Mouse (Mus musculus) G1E (cell line): ENCODE data around the gene Clec16a. TPM values are rescaled to one million over a fixed set of nuclear protein-coding genes. Genes with fewer than 3 reads are reported as not detected.

Experiments used
- ATAC-seq: 2 replicates; pipeline ENCODE4 v1.8.0; 2016; ENCODE audit warnings: mild to moderate bottlenecking; ENCODE audit not compliant: insufficient number of reproducible peaks, poor library complexity, low FRiP score, severe bottlenecking; ENCODE audit errors: extremely low read depth
- DNase-seq: peaks from one replicate; pipeline ENCODE4 v3.0.0; 2012; ENCODE audit warnings: low spot score
- H3K27me3 ChIP-seq: 2 replicates; pipeline ENCODE4 v1.6.1; 2012; ENCODE audit warnings: mild to moderate bottlenecking, low read length, inconsistent platforms; ENCODE audit not compliant: insufficient read depth
- H3K36me3 ChIP-seq: replicated peaks from 2 replicates; pipeline ENCODE3; 2012; ENCODE audit warnings: mild to moderate bottlenecking, inconsistent platforms
- H3K4me1 ChIP-seq: 2 replicates; pipeline ENCODE4 v1.6.1; 2012; ENCODE audit warnings: low read depth, low read length, inconsistent platforms, mixed read lengths; ENCODE audit not compliant: insufficient read depth
- H3K4me3 ChIP-seq: 2 replicates; pipeline ENCODE4 v1.5.1; 2012; ENCODE audit warnings: low read depth, mild to moderate bottlenecking, inconsistent platforms, low read length, moderate library complexity, mixed read lengths
- H3K9me3 ChIP-seq: replicated peaks from 2 replicates; pipeline ENCODE4 v1.6.1; 2012; ENCODE audit warnings: inconsistent platforms
- CTCF ChIP-seq: IDR thresholded peaks from 2 replicates; pipeline ENCODE4 v1.5.1; 2012; ENCODE audit warnings: low read depth, low read length, inconsistent platforms, mixed read lengths
- GATA1 ChIP-seq: IDR thresholded peaks from 2 replicates; pipeline ENCODE4 v1.6.1; 2012; ENCODE audit warnings: borderline replicate concordance, low read length, inconsistent platforms, mixed read lengths
- GATA2 ChIP-seq: IDR thresholded peaks from 2 replicates; pipeline ENCODE4 v1.6.1; 2012; ENCODE audit warnings: low read depth, low read length, inconsistent platforms, borderline replicate concordance
- POLR2AphosphoS5 ChIP-seq: IDR thresholded peaks from 2 replicates; pipeline ENCODE4 v1.6.1; 2012; ENCODE audit warnings: low read depth, low read length, inconsistent platforms; ENCODE audit not compliant: insufficient replicate concordance
- TAL1 ChIP-seq: conservative IDR thresholded peaks from 2 replicates; pipeline ENCODE4 v1.6.1; 2012; ENCODE audit warnings: low read depth, low read length, inconsistent platforms, mixed read lengths
- polyA plus RNA-seq: library from polyadenylated mRNA; stranded (reverse); fragments of >175 nt; gene quantifications from 2 replicates; pipeline ENCODE4 v1.2.3, GENCODE M21; 2012
- total RNA-seq, 2 experiments: library from RNA; stranded (forward) in 1 of 2; stranded (reverse) in 1 of 2; fragments of 200-1000 nt in 1 of 2; fragments of >200 nt in 1 of 2; fragmentation: Nextera tagmentation in 1 of 2; gene quantifications; 2 replicates each; pipeline ENCODE4 v1.2.3; 2014 to 2017

Gene Clec16a
- total RNA-seq (2014; fragmentation: Nextera tagmentation) (47.7 and 47.9 TPM in 2 replicates), total RNA-seq (2017) (11.9 and 12.6 TPM in 2 replicates), polyA plus RNA-seq (15.4 and 18.1 TPM in 2 replicates)

GRCm38 (mm10) chr16:10544995-10545622, at the start of gene Clec16a:
Clec16a (plus strand) TSS chr16:10545339.
- H3K4me3 ChIP-seq, result peak within 1 kb of the TSS; percentile 92
- ATAC-seq, result peak; percentile 77
- H3K36me3 ChIP-seq, result peaks cover 30% of the 10 kb centered on the region
- TF ChIP-seq GATA1, result no peak
- no peak for TF ChIP-seq TAL1
- TF ChIP-seq POLR2AphosphoS5, result no peak
- TF ChIP-seq GATA2, result no peak
- TF ChIP-seq CTCF, result no peak
- H3K4me1 ChIP-seq, result peaks cover 48% of the 10 kb centered on the region
- no peaks in the 10 kb centered on the region for H3K27me3 ChIP-seq
- H3K9me3 ChIP-seq, result no peaks in the 10 kb centered on the region
- DNase-seq, result peak; percentile 80

GRCm38 (mm10) chr16:10495824-10496298, 49.3 kb upstream of the Clec16a start:
- ATAC-seq (no peak), DNase-seq (no peak)
- Histone ChIP-seq H3K27me3 (no peaks in the 10 kb centered on the region; the same call in 1 of the 2 replicates), H3K4me3 (no peak overlapping the region), H3K9me3 (no peaks in the 10 kb centered on the region), H3K36me3 (no peaks in the 10 kb centered on the region), H3K4me1 (no peaks in the 10 kb centered on the region)
- no peak for TF ChIP-seq GATA2
- no peak for TF ChIP-seq CTCF
- no peak for TF ChIP-seq POLR2AphosphoS5
- TF ChIP-seq TAL1, result no peak
- no peak for TF ChIP-seq GATA1

- Histone ChIP-seq H3K36me3 (no peaks in the 10 kb centered on the region), H3K27me3 (no peaks in the 10 kb centered on the region; the same call in 1 of the 2 replicates), H3K9me3 (no peaks in the 10 kb centered on the region), H3K4me3 (no peak overlapping the region), H3K4me1 (no peaks in the 10 kb centered on the region)
- ATAC-seq (no peak), DNase-seq (no peak)
- TF ChIP-seq POLR2AphosphoS5 (no peak), GATA1 (no peak), CTCF (no peak), GATA2 (no peak), TAL1 (no peak)
These were observed 47.0 kb upstream of the Clec16a start for GRCm38 (mm10) chr16:10498096-10498602.

GRCm38 (mm10) chr16:10499122-10499521, 46.0 kb upstream of the Clec16a start:
- no peaks in the 10 kb centered on the region for H3K4me1 ChIP-seq
- TF ChIP-seq TAL1 (no peak), POLR2AphosphoS5 (no peak), CTCF (no peak), GATA2 (no peak), GATA1 (no peak)
- DNase-seq, result no peak
- ATAC-seq, result no peak
- no peaks in the 10 kb centered on the region; the same call in 1 of the 2 replicates for H3K27me3 ChIP-seq
- no peaks in the 10 kb centered on the region for H3K36me3 ChIP-seq
- no peak overlapping the region for H3K4me3 ChIP-seq
- no peaks in the 10 kb centered on the region for H3K9me3 ChIP-seq

GRCm38 (mm10) chr16:10501865-10502264, 43.3 kb upstream of the Clec16a start:
- H3K4me3 ChIP-seq, result no peak overlapping the region
- H3K9me3 ChIP-seq, result no peaks in the 10 kb centered on the region
- ATAC-seq, result no peak
- no peak for DNase-seq
- H3K4me1 ChIP-seq, result no peaks in the 10 kb centered on the region
- TF ChIP-seq TAL1, result no peak
- H3K27me3 ChIP-seq, result no peaks in the 10 kb centered on the region; the same call in 1 of the 2 replicates
- no peaks in the 10 kb centered on the region for H3K36me3 ChIP-seq

- DNase-seq (no peak), ATAC-seq (no peak)
- Histone ChIP-seq H3K4me1 (no peaks in the 10 kb centered on the region), H3K9me3 (no peaks in the 10 kb centered on the region), H3K36me3 (no peaks in the 10 kb centered on the region), H3K27me3 (peaks cover 2% of the 10 kb centered on the region; the same call in 1 of the 2 replicates), H3K4me3 (no peak overlapping the region)
- TF ChIP-seq GATA1, result no peak
- no peak for TF ChIP-seq GATA2
- no peak for TF ChIP-seq TAL1
These were observed 42.1 kb upstream of the Clec16a start for GRCm38 (mm10) chr16:10503058-10503457.
